Mouse (Mus musculus): ENCODE results near the gene Tnrc6a. TPM values are rescaled to one million over a fixed set of nuclear protein-coding genes. Genes with fewer than 3 reads are reported as not detected.

Gene Tnrc6a
- total and polyA plus RNA-seq, 3 experiments, result 15.3 to 34.5 TPM; not detected in 1

DNA sequence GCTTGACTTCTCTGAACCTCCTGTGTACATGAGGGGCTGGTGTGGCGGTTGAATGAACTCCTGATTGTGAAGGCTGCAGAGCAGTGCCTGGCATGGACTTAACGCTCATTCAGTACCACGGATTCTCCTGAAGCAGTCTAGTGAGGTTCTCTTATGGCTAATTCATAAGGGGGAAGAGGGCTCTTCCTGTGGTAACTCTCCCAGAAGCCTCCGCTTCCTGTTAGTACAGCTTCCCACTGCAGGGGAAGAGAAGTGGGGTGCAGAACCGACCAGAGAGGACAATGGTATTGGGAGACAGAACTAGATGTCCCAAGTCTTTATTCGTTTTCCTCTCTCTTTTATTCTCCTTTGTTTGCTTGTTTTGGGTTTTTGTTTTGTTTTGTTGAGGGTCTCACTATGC lies 116.4 kb downstream of the Tnrc6a start:
- DNase-seq (ENCODE audit: low read depth, low spot score), result no peak
- TF ChIP-seq TCF12 (IDR thresholded peaks at IDR 0.05; ENCODE audit: low read depth, low read length), result no peak
- no peak for TF ChIP-seq MAZ (IDR thresholded peaks at IDR 0.05; ENCODE audit: low read depth, low read length)
- TF ChIP-seq ELF1 (IDR thresholded peaks at IDR 0.05; ENCODE audit: low read depth, low read length), result no peak
- TF ChIP-seq RCOR1 (IDR thresholded peaks at IDR 0.05; ENCODE audit: low read depth, low read length), result no peak
- no peak for TF ChIP-seq RAD21 (IDR thresholded peaks at IDR 0.05; ENCODE audit: low read depth, low read length)
- TF ChIP-seq ETS1 (IDR thresholded peaks at IDR 0.05; ENCODE audit: low read depth, low read length), result no peak
- TF ChIP-seq CHD1 (IDR thresholded peaks at IDR 0.05; ENCODE audit: low read depth, low read length), result no peak
- no peak for TF ChIP-seq MEF2A (IDR thresholded peaks at IDR 0.05; ENCODE audit: extremely low read depth, insufficient replicate concordance, low read depth, low read length, poor library complexity, severe bottlenecking)
- no peak for TF ChIP-seq MAFK (IDR thresholded peaks at IDR 0.05; ENCODE audit: borderline replicate concordance, low read depth, low read length)
- no peak for TF ChIP-seq KAT2A (conservative IDR thresholded peaks at IDR 0.05; ENCODE audit: low read depth, low read length)
- no peaks in the 10 kb centered on the region for H3K36me3 ChIP-seq (ENCODE audit: control insufficient read depth in 1 of 2, insufficient read depth in 2 of 2, low read length in 2 of 2)
- no peak overlapping the region for H3K9ac ChIP-seq (ENCODE audit: control insufficient read depth, low read depth, low read length, poor library complexity, severe bottlenecking)
- no peaks in the 10 kb centered on the region for H3K79me2 ChIP-seq (ENCODE audit: control insufficient read depth, insufficient read depth, low read length, poor library complexity)
- H3K9me3 ChIP-seq (replicated peaks; ENCODE audit: insufficient read depth, low read length), result no peaks in the 10 kb centered on the region
- no peak overlapping the region for H3K27ac ChIP-seq (ENCODE audit: control insufficient read depth, low read depth, low read length)
- peaks cover 2 to 4% of the 10 kb centered on the region in 2 experiments; a peak in 2 of 4 replicates for H3K4me1 ChIP-seq (ENCODE audit: control insufficient read depth in 1 of 2, insufficient read depth in 2 of 2, low read length in 2 of 2)
- peaks cover 0 to 3% of the 10 kb centered on the region in 2 experiments; a peak in 1 of 4 replicates for H3K27me3 ChIP-seq (ENCODE audit: control insufficient read depth in 1 of 2, insufficient read depth in 2 of 2, low read length in 2 of 2)
- no peak overlapping the region for H3K4me3 ChIP-seq (ENCODE audit: control insufficient read depth in 1 of 2, insufficient read depth in 1 of 2, low read depth in 2 of 2, low read length in 2 of 2)

DNA sequence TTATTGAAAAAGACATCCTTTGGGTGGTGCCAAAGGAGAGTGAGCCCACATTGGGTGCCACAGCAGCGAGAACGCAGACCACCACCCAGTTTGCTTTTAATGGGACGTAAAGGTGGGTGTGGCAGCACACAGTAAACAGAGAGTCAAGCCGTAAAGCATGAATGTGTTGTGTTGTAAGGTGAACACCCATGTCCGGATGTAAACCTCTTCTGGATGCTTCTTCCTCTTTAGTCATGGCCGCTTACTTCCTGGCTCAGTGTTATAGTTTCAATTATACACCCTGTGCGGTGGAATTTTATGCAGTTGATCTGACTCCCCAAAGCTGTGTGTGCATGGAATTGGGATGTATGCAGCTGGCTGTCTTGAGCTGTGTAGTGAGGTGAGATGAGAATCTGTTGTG lies 118.6 kb downstream of the Tnrc6a start:
- TF ChIP-seq MEF2A (IDR thresholded peaks at IDR 0.05; ENCODE audit: extremely low read depth, insufficient replicate concordance, low read depth, low read length, poor library complexity, severe bottlenecking) (no peak), MXI1 (IDR thresholded peaks at IDR 0.05; ENCODE audit: low read depth, low read length) (no peak), USF2 (IDR thresholded peaks at IDR 0.05; ENCODE audit: borderline replicate concordance in 1 of 2, insufficient read depth in 1 of 2, low read depth in 1 of 2, low read length in 2 of 2) (no peak), SIN3A (IDR thresholded peaks at IDR 0.05; ENCODE audit: low read length) (no peak), ELF1 (IDR thresholded peaks at IDR 0.05; ENCODE audit: low read depth, low read length) (no peak), MAX (IDR thresholded peaks at IDR 0.05; ENCODE audit: low read length) (no peak), JUND (IDR thresholded peaks at IDR 0.05; ENCODE audit: low read depth, low read length) (no peak)
- Histone ChIP-seq H3K4me3 (ENCODE audit: control insufficient read depth in 1 of 2, insufficient read depth in 1 of 2, low read depth in 2 of 2, low read length in 2 of 2) (no peak overlapping the region), H3K4me1 (ENCODE audit: control insufficient read depth in 1 of 2, insufficient read depth in 2 of 2, low read length in 2 of 2) (peaks cover 2 to 4% of the 10 kb centered on the region in 2 experiments; a peak in 2 of 4 replicates), H3K27ac (ENCODE audit: control insufficient read depth, low read depth, low read length) (no peak overlapping the region), H3K79me2 (ENCODE audit: control insufficient read depth, insufficient read depth, low read length, poor library complexity) (no peaks in the 10 kb centered on the region), H3K9ac (ENCODE audit: control insufficient read depth, low read depth, low read length, poor library complexity, severe bottlenecking) (no peak overlapping the region), H3K27me3 (ENCODE audit: control insufficient read depth in 1 of 2, insufficient read depth in 2 of 2, low read length in 2 of 2) (peaks cover 0 to 3% of the 10 kb centered on the region in 2 experiments; a peak in 1 of 4 replicates), H3K9me3 (replicated peaks; ENCODE audit: insufficient read depth, low read length) (no peaks in the 10 kb centered on the region), H3K36me3 (ENCODE audit: control insufficient read depth in 1 of 2, insufficient read depth in 2 of 2, low read length in 2 of 2) (no peaks in the 10 kb centered on the region)
- no peak for DNase-seq (ENCODE audit: low read depth, low spot score)

Data from MEL (cell line).